Mouse (Mus musculus) spleen, adult 2 months (tissue): ENCODE data around the gene Cend1.

ENCODE experiments used
- CTCF ChIP-seq: fragments of 200-500 bp; IDR thresholded peaks from 2 replicates; pipeline ENCODE4 v1.5.1; 2011; ENCODE audit warnings: mild to moderate bottlenecking, inconsistent platforms; ENCODE audit not compliant: insufficient read depth, insufficient read length, insufficient replicate concordance; ENCODE audit errors: extremely low read depth
- POLR2A ChIP-seq: fragments of 200-500 bp; IDR thresholded peaks from 2 replicates; pipeline ENCODE4 v1.6.1; 2011; ENCODE audit warnings: low read depth, low read length, inconsistent platforms

DNA sequence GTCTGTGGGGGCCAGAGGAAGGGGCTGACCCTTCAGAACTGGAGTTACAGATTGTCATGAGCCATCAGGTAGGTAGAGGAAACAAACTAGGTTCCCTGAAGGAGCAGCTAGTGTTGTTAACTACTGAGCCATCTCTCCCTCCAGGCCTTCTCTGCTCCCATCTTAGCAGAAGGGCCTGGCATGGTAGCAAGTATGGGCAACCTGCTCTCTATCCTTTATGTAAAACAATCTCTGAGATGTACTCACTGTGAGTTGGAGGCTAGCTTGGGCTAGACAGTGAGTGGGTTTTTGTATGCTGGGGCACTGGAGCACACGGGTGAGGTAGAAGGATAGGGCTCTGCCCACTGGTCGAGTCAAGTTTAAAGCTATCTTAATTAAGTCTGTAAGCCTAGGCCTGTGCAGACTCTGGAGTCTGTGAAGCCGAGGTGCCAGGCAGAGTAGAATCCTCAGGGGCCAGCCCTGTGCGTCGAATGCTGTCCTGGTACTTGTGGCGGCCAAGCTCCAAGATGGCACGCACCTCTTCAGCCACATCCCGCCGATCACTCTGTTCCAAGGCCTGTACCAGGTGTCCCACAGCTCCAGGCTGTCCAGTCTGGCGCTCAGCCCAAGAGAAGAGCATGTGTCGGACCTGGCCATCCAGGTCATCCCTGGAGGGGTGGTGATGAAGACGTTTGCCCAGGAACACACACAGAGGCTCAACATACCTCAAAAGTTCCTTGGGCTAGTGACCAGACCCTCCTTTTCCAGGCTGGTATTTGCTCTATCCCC, 9.1 kb upstream of the Cend1 start:
- TF ChIP-seq CTCF (no peak), POLR2A (no peak)
